ENCODE assay signal across 26 mouse cellular contexts in genomic region chr6:8716539-8716938, GRCm38 (mm10).
"Had no signal": no experiment of that assay in that cellular context is flagged by ENCODE, and none has a peak within 500 bp of the region (broad histone marks: within the 10 kb centered on the region; RNA-seq: fewer than 3 reads in every experiment).

No protein-coding gene starts in this region.

- H3K36me3 ChIP-seq: heart, embryonic 13.5 days; heart, embryonic 15.5 days; hindbrain, embryonic 13.5 days; hindbrain, embryonic 15.5 days; kidney, embryonic 15.5 days; limb, embryonic 12.5 days; limb, embryonic 15.5 days; liver, embryonic 12.5 days had no signal

- H3K27me3 ChIP-seq: heart, embryonic 13.5 days; heart, embryonic 15.5 days; hindbrain, embryonic 13.5 days; hindbrain, embryonic 15.5 days; kidney, embryonic 15.5 days; limb, embryonic 12.5 days; limb, embryonic 15.5 days; liver, embryonic 12.5 days had no signal

- H3K4me1 ChIP-seq: heart, embryonic 13.5 days; heart, embryonic 15.5 days; hindbrain, embryonic 13.5 days; hindbrain, embryonic 15.5 days; kidney, embryonic 15.5 days; limb, embryonic 15.5 days; liver, embryonic 12.5 days had no signal

- H3K4me2 ChIP-seq: heart, embryonic 11.5 days; heart, embryonic 13.5 days; heart, embryonic 15.5 days; hindbrain, embryonic 13.5 days; hindbrain, embryonic 15.5 days; kidney, embryonic 15.5 days; limb, embryonic 12.5 days; limb, embryonic 15.5 days; liver, embryonic 12.5 days had no signal

- ATAC-seq: hindbrain, postnatal 0 days; intestine, embryonic 16.5 days; liver, embryonic 12.5 days had no signal

- H3K4me3 ChIP-seq: gastrocnemius, adult 2 months; heart, adult 2 months; heart, embryonic 13.5 days; heart, embryonic 15.5 days; hindbrain, embryonic 13.5 days; hindbrain, embryonic 15.5 days; kidney, embryonic 15.5 days; limb, embryonic 12.5 days; limb, embryonic 15.5 days; liver, embryonic 12.5 days had no signal

- H3K27ac ChIP-seq: gastrocnemius, adult 2 months; heart, adult 2 months; heart, embryonic 13.5 days; heart, embryonic 15.5 days; hindbrain, embryonic 13.5 days; hindbrain, embryonic 15.5 days; hindbrain, postnatal 0 days; kidney, embryonic 15.5 days; limb, embryonic 12.5 days; limb, embryonic 15.5 days; liver, embryonic 12.5 days; liver, embryonic 14.5 days had no signal

- H3K9ac ChIP-seq: heart, embryonic 13.5 days; heart, embryonic 15.5 days; hindbrain, embryonic 13.5 days; hindbrain, embryonic 15.5 days; kidney, embryonic 15.5 days; limb, embryonic 12.5 days; limb, embryonic 15.5 days; liver, embryonic 12.5 days; liver, embryonic 14.5 days had no signal

- H3K9me3 ChIP-seq: heart, embryonic 13.5 days; heart, embryonic 15.5 days; hindbrain, embryonic 13.5 days; hindbrain, embryonic 15.5 days; kidney, embryonic 15.5 days; limb, embryonic 12.5 days; limb, embryonic 15.5 days; liver, embryonic 12.5 days had no signal

- DNase-seq: gastrocnemius, adult 2 months; gastrocnemius, postnatal 10 days; gastrocnemius, postnatal 25 days; heart, adult 2 months; heart, postnatal 14 days; heart, postnatal 36 days; kidney, adult 11 months; kidney, adult 2 months; kidney, adult 9 months; kidney, postnatal 10 days; kidney, postnatal 36 days; layer of hippocampus, adult 9-11 months; layer of hippocampus, postnatal 36 days; left cerebral cortex, postnatal 4 days had no signal
